Mouse (Mus musculus): Measurements from ENCODE around the gene Cldn10. TPM values are rescaled to one million over a fixed set of nuclear protein-coding genes. Genes with fewer than 3 reads are reported as not detected.

Gene Cldn10
- total and polyA plus RNA-seq, 3 experiments, result 0.09 to 0.72 TPM; not detected in 1

DNA sequence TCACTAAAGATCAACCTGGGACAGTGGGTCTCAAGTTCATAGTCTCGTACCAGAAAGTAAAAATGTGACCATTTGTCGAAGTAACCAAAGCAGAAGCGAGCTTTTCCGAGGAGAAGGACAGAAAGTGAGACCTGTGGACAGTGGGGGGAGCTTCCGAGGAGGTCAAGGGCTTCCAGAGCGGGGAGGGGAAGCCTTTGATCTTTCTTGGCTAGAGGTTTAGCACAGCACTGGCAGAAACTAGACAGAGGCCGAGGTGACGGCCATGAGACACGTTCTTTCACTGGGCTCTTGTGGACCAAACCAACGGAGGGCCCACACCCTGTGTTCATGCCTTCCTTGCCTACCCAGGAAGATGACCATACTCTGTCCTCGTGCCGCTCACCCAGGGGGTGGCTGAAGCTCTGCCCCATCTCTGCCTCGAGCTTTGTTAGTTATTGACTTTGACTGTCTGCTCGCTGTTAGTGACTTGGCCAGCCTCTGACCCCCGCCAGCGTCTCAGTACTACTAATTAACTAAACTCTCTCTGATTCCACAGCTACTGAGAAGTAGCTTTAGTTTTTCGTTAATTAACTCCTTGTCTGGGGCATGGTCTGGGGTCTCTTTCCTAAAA is 4.3 kb upstream of the Cldn10 start:
- Histone ChIP-seq H3K36me3 (ENCODE audit: control insufficient read depth, insufficient read depth, low read length) (no peaks in the 10 kb centered on the region), H3K4me3 (no peak overlapping the region), H3K27ac (no peak overlapping the region), H3K4me1 (ENCODE audit: control insufficient read depth, insufficient read depth, low read length) (no peaks in the 10 kb centered on the region), H3K9ac (ENCODE audit: low read depth, low read length) (no peak overlapping the region), H3K27me3 (ENCODE audit: control insufficient read depth, insufficient read depth, low read length) (no peaks in the 10 kb centered on the region), H3K79me2 (replicated peaks; ENCODE audit: control insufficient read depth, insufficient read depth, low read length) (no peaks in the 10 kb centered on the region)
- intact Hi-C loops (cut with DNase I), result no loop called here
- no peak for TF ChIP-seq POLR2A (IDR thresholded peaks at IDR 0.05; ENCODE audit: insufficient read depth, low read depth, low read length)
- TF ChIP-seq EP300 (IDR thresholded peaks at IDR 0.05; ENCODE audit: insufficient read depth, low read depth, low read length), result no peak
- DNase-seq, result no peak
- 74% methylated on average over 17 of the region's 17 CpGs for WGBS

DNA sequence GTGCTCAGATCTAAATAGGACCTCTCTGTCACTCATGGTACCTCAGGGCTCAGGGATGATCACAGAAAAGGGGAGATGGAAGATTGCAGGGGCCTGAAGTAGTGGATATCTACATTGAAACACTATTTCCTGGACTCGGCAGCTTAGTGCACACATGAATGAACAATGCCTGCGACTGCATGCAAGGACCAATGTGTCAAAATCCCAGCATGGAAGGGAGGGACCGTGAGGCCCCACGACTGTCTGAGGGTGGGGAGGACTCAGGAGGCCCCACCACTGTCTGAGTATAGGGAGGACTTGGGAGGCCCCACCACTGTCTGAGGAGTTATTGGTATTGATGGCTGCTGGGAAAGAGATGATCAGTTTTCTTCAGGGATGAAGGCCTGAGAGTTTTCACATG is 2.5 kb downstream of the Cldn10 start:
- intact Hi-C loops (cut with DNase I), result no loop called here
- Histone ChIP-seq H3K27me3 (ENCODE audit: control insufficient read depth, insufficient read depth, low read length) (no peaks in the 10 kb centered on the region), H3K79me2 (replicated peaks; ENCODE audit: control insufficient read depth, insufficient read depth, low read length) (no peaks in the 10 kb centered on the region), H3K9ac (ENCODE audit: low read depth, low read length) (no peak overlapping the region), H3K27ac (no peak overlapping the region), H3K4me3 (no peak overlapping the region), H3K36me3 (ENCODE audit: control insufficient read depth, insufficient read depth, low read length) (no peaks in the 10 kb centered on the region), H3K4me1 (ENCODE audit: control insufficient read depth, insufficient read depth, low read length) (no peaks in the 10 kb centered on the region)
- 63% methylated on average over 4 of the region's 4 CpGs for WGBS
- no peak for DNase-seq
- no peak for TF ChIP-seq POLR2A (IDR thresholded peaks at IDR 0.05; ENCODE audit: insufficient read depth, low read depth, low read length)
- no peak for TF ChIP-seq EP300 (IDR thresholded peaks at IDR 0.05; ENCODE audit: insufficient read depth, low read depth, low read length)
- no peak for TF ChIP-seq CTCF (IDR thresholded peaks at IDR 0.05)

- Histone ChIP-seq H3K79me2 (replicated peaks; ENCODE audit: control insufficient read depth, insufficient read depth, low read length) (no peaks in the 10 kb centered on the region), H3K9ac (ENCODE audit: low read depth, low read length) (no peak overlapping the region), H3K4me3 (no peak overlapping the region), H3K27ac (no peak overlapping the region), H3K36me3 (ENCODE audit: control insufficient read depth, insufficient read depth, low read length) (no peaks in the 10 kb centered on the region), H3K27me3 (ENCODE audit: control insufficient read depth, insufficient read depth, low read length) (no peaks in the 10 kb centered on the region), H3K4me1 (ENCODE audit: control insufficient read depth, insufficient read depth, low read length) (no peaks in the 10 kb centered on the region)
- DNase-seq, result no peak
- WGBS, result 91% methylated on average over 7 of the region's 7 CpGs
- intact Hi-C loops (cut with DNase I), result no loop called here
- TF ChIP-seq EP300 (IDR thresholded peaks at IDR 0.05; ENCODE audit: insufficient read depth, low read depth, low read length), result no peak
- TF ChIP-seq POLR2A (IDR thresholded peaks at IDR 0.05; ENCODE audit: insufficient read depth, low read depth, low read length), result no peak
- no peak for TF ChIP-seq CTCF (IDR thresholded peaks at IDR 0.05)
These were observed 5.2 kb downstream of the Cldn10 start for GRCm38 (mm10) chr14:118792957-118793356.

- no peak for TF ChIP-seq CTCF (IDR thresholded peaks at IDR 0.05)
- no peak for TF ChIP-seq POLR2A (IDR thresholded peaks at IDR 0.05; ENCODE audit: insufficient read depth, low read depth, low read length)
- TF ChIP-seq EP300 (IDR thresholded peaks at IDR 0.05; ENCODE audit: insufficient read depth, low read depth, low read length), result no peak
- DNase-seq, result no peak
- no peaks in the 10 kb centered on the region for H3K27me3 ChIP-seq (ENCODE audit: control insufficient read depth, insufficient read depth, low read length)
- no peaks in the 10 kb centered on the region for H3K79me2 ChIP-seq (replicated peaks; ENCODE audit: control insufficient read depth, insufficient read depth, low read length)
- H3K27ac ChIP-seq, result no peak overlapping the region
- H3K4me3 ChIP-seq, result no peak overlapping the region
- no peak overlapping the region for H3K9ac ChIP-seq (ENCODE audit: low read depth, low read length)
- intact Hi-C loops (cut with DNase I), result no loop called here
- WGBS, result 90% methylated on average over 6 of the region's 6 CpGs
- H3K36me3 ChIP-seq (ENCODE audit: control insufficient read depth, insufficient read depth, low read length), result no peaks in the 10 kb centered on the region
- H3K4me1 ChIP-seq (ENCODE audit: control insufficient read depth, insufficient read depth, low read length), result no peaks in the 10 kb centered on the region
These were observed 5.7 kb downstream of the Cldn10 start for GRCm38 (mm10) chr14:118793416-118793815.

- no peak overlapping the region for H3K27ac ChIP-seq
- H3K79me2 ChIP-seq (replicated peaks; ENCODE audit: control insufficient read depth, insufficient read depth, low read length), result no peaks in the 10 kb centered on the region
- H3K27me3 ChIP-seq (ENCODE audit: control insufficient read depth, insufficient read depth, low read length), result no peaks in the 10 kb centered on the region
- intact Hi-C loops (cut with DNase I), result no loop called here
- no peaks in the 10 kb centered on the region for H3K4me1 ChIP-seq (ENCODE audit: control insufficient read depth, insufficient read depth, low read length)
- no peak overlapping the region for H3K9ac ChIP-seq (ENCODE audit: low read depth, low read length)
- TF ChIP-seq POLR2A (IDR thresholded peaks at IDR 0.05; ENCODE audit: insufficient read depth, low read depth, low read length), result no peak
- TF ChIP-seq EP300 (IDR thresholded peaks at IDR 0.05; ENCODE audit: insufficient read depth, low read depth, low read length), result no peak
- no peak for TF ChIP-seq CTCF (IDR thresholded peaks at IDR 0.05)
- H3K36me3 ChIP-seq (ENCODE audit: control insufficient read depth, insufficient read depth, low read length), result no peaks in the 10 kb centered on the region
- WGBS, result 26% methylated on average over 1 of the region's 1 CpGs
- no peak overlapping the region for H3K4me3 ChIP-seq
- no peak for DNase-seq
These were observed 6.5 kb downstream of the Cldn10 start for GRCm38 (mm10) chr14:118794196-118794595.

- Histone ChIP-seq H3K9ac (ENCODE audit: low read depth, low read length) (no peak overlapping the region), H3K79me2 (replicated peaks; ENCODE audit: control insufficient read depth, insufficient read depth, low read length) (no peaks in the 10 kb centered on the region), H3K36me3 (ENCODE audit: control insufficient read depth, insufficient read depth, low read length) (no peaks in the 10 kb centered on the region), H3K4me3 (no peak overlapping the region), H3K4me1 (ENCODE audit: control insufficient read depth, insufficient read depth, low read length) (no peaks in the 10 kb centered on the region), H3K27me3 (ENCODE audit: control insufficient read depth, insufficient read depth, low read length) (no peaks in the 10 kb centered on the region), H3K27ac (no peak overlapping the region)
- intact Hi-C loops (cut with DNase I), result no loop called here
- DNase-seq, result no peak
- 82% methylated on average over 2 of the region's 2 CpGs for WGBS
- TF ChIP-seq EP300 (IDR thresholded peaks at IDR 0.05; ENCODE audit: insufficient read depth, low read depth, low read length) (no peak), POLR2A (IDR thresholded peaks at IDR 0.05; ENCODE audit: insufficient read depth, low read depth, low read length) (no peak), CTCF (IDR thresholded peaks at IDR 0.05) (no peak)
These were observed 7.2 kb downstream of the Cldn10 start for GRCm38 (mm10) chr14:118794893-118795292.

Measured in heart, adult 2 months (tissue).